Mouse (Mus musculus): ENCODE data around the gene Fhad1. TPM values are rescaled to one million over a fixed set of nuclear protein-coding genes. Genes with fewer than 3 reads are reported as not detected.

Gene Fhad1
- polyA plus RNA-seq, 1 experiment from 2014 or later = 4.9 TPM

DNA sequence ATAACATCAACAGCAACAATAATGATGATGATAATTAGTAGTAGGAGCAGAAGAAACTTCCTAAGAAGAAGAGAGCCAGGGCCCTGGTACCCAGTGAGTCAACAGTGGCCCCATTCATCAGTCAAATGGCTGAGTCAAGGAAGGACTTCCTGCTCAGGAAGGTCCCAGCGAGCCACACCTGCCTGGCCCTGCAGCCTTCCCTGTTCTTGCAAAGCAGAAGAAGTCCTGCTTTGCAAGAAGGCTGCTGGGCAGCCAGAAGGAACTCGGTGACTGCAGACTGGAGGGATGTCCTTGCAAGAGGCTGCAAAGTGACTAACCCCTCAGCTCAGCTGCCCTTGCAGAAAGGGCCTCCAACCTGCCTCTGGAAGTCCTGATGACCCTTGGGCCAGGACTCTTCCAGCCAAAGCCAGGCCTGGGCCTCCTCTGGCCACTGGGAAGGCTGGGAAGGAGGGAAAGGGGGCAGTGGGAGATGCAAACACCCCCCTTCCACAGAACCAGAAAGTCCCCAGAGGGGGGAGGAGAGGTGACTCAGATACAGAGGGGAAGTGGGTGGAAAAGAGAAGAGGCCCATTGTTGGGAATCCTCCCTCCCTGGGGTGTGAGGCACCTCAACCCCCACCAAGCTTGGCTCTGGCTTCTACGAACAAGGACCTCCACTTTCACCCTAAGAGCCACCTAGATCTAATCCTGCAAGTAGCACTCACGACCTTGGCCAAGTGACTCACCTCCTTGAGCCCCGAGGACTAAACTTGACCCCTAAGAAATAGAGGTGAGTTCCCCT, 145.3 kb downstream of the Fhad1 start:
- H3K4me1 ChIP-seq (replicated peaks; ENCODE audit: control insufficient read depth, insufficient read depth) = peaks cover 14% of the 10 kb centered on the region
- ATAC-seq (ENCODE audit: low FRiP score, low TSS enrichment) (peak; percentile 25; the same call in 1 of the 2 replicates), DNase-seq (ENCODE audit: low spot score) (peak; percentile 67)
- no peak overlapping the region for H3K4me3 ChIP-seq (ENCODE audit: low read depth, low read length)
- TF ChIP-seq EP300 (optimal IDR thresholded peaks at IDR 0.05) (no peak), CTCF (IDR thresholded peaks at IDR 0.05; ENCODE audit: low read depth) (no peak)
- 51% methylated on average over 5 of the region's 5 CpGs for WGBS
- H3K36me3 ChIP-seq (ENCODE audit: control insufficient read depth, insufficient read depth, low read length) = no peaks in the 10 kb centered on the region
- no peaks in the 10 kb centered on the region for H3K27me3 ChIP-seq (ENCODE audit: control insufficient read depth, insufficient read depth, low read length)
- H3K9me3 ChIP-seq (ENCODE audit: control insufficient read depth, low read length) = no peaks in the 10 kb centered on the region
- H3K9ac ChIP-seq (ENCODE audit: low read length) = peak overlapping the region; percentile 31; the same call in 1 of the 2 replicates
- H3K4me2 ChIP-seq (replicated peaks; ENCODE audit: low read depth) = no peak overlapping the region
- peak overlapping the region; percentile 74 for H3K27ac ChIP-seq (replicated peaks)

DNA sequence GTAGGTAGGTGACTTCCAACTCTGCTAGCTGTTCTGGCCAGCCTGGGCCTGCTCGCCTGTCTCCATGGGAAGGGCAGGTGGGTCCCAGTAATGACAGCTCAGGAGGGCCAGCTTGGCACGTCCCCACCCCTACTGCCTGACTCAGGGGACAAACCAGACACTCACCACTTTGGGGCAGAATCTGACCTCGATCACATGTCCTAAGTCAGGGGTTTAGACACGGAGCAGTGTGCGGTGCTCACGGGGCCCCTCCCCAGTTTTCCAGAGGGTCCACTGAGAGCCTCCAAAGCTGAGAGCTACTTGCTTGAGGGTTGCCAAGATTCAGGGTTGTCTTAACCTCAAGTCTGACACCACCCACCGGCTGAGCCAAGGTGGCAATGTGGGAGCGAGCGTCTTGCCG, 146.8 kb downstream of the Fhad1 start:
- Histone ChIP-seq H3K4me2 (replicated peaks; ENCODE audit: low read depth) (no peak overlapping the region), H3K27me3 (ENCODE audit: control insufficient read depth, insufficient read depth, low read length) (no peaks in the 10 kb centered on the region), H3K27ac (replicated peaks) (no peak overlapping the region), H3K36me3 (ENCODE audit: control insufficient read depth, insufficient read depth, low read length) (no peaks in the 10 kb centered on the region), H3K9me3 (ENCODE audit: control insufficient read depth, low read length) (no peaks in the 10 kb centered on the region), H3K4me3 (ENCODE audit: low read depth, low read length) (no peak overlapping the region), H3K4me1 (replicated peaks; ENCODE audit: control insufficient read depth, insufficient read depth) (peaks cover 14% of the 10 kb centered on the region), H3K9ac (ENCODE audit: low read length) (no peak overlapping the region; the same call in 1 of the 2 replicates)
- ATAC-seq (ENCODE audit: low FRiP score, low TSS enrichment) = no peak
- DNase-seq (ENCODE audit: low spot score) = no peak
- no peak for TF ChIP-seq CTCF (IDR thresholded peaks at IDR 0.05; ENCODE audit: low read depth)
- no peak for TF ChIP-seq EP300 (optimal IDR thresholded peaks at IDR 0.05)
- 77% methylated on average over 10 of the region's 10 CpGs for WGBS

DNA sequence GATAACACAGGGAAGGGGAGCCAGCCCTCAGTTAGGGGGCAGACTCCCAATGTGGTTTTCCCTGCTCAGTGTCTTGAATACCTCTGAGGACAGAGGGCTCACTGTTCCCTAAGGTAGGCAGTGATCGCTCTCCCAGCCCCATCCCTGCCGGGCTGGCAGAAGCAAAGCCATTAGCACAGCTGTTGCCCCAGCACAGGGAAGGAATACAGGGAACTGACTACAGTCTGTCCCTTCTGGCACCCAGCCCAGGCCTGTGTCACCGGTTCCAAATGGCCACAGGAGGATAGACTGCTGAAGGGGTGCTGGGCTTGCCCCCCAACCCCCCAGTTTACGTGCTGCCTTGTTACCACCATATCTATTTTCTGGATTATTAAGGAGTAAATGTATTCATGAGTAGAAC, 147.4 kb downstream of the Fhad1 start:
- peak; percentile 17; the same call in 1 of the 2 replicates for ATAC-seq (ENCODE audit: low FRiP score, low TSS enrichment)
- Histone ChIP-seq H3K4me2 (replicated peaks; ENCODE audit: low read depth) (no peak overlapping the region), H3K27me3 (ENCODE audit: control insufficient read depth, insufficient read depth, low read length) (no peaks in the 10 kb centered on the region), H3K27ac (replicated peaks) (no peak overlapping the region; the same call in 1 of the 2 replicates), H3K9ac (ENCODE audit: low read length) (no peak overlapping the region), H3K36me3 (ENCODE audit: control insufficient read depth, insufficient read depth, low read length) (no peaks in the 10 kb centered on the region), H3K4me1 (replicated peaks; ENCODE audit: control insufficient read depth, insufficient read depth) (peaks cover 14% of the 10 kb centered on the region), H3K4me3 (ENCODE audit: low read depth, low read length) (no peak overlapping the region), H3K9me3 (ENCODE audit: control insufficient read depth, low read length) (no peaks in the 10 kb centered on the region)
- DNase-seq (ENCODE audit: low spot score) = peak; percentile 74
- peak; percentile 2; the same call in 1 of the 2 replicates for TF ChIP-seq CTCF (IDR thresholded peaks at IDR 0.05; ENCODE audit: low read depth)
- no peak for TF ChIP-seq EP300 (optimal IDR thresholded peaks at IDR 0.05)
- WGBS = 28% methylated on average over 4 of the region's 4 CpGs

DNA sequence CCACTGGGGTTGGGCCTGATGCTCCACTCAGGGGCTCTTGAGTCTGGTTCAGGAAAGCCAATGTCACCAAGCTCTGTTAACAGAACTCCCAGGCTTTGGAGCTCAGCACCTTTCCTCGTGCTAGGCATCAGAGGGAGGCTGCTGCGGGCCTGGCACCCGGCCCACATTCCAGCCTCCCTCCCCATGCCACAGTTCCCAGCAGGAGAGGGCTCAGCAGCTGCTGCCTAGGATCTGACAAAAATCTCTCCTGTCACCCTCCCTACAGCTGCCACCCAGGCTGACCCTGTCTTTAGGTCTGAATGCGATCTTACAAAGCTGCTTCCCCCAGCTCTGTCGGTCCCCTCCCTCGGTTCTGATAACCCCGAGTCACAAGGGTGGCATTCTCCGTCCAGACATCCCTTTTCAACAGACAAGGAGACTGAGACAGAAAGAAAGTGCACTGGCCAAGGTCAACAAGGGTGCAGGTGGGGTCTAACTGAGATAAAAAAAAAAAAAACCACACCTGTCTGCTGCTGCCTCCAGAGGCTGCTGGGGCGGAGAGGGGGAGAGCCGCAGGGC, 147.9 kb downstream of the Fhad1 start:
- H3K9ac ChIP-seq (ENCODE audit: low read length) = no peak overlapping the region
- H3K9me3 ChIP-seq (ENCODE audit: control insufficient read depth, low read length) = no peaks in the 10 kb centered on the region
- H3K4me1 ChIP-seq (replicated peaks; ENCODE audit: control insufficient read depth, insufficient read depth) = peaks cover 14% of the 10 kb centered on the region
- ATAC-seq (ENCODE audit: low FRiP score, low TSS enrichment) (0 out of 2 replicates have a peak, but pooled peaks have one; percentile 8), DNase-seq (ENCODE audit: low spot score) (peak; percentile 70)
- no peaks in the 10 kb centered on the region for H3K36me3 ChIP-seq (ENCODE audit: control insufficient read depth, insufficient read depth, low read length)
- no peak overlapping the region for H3K4me3 ChIP-seq (ENCODE audit: low read depth, low read length)
- no peak overlapping the region; the same call in 1 of the 2 replicates for H3K27ac ChIP-seq (replicated peaks)
- no peak overlapping the region for H3K4me2 ChIP-seq (replicated peaks; ENCODE audit: low read depth)
- 30% methylated on average over 10 of the region's 10 CpGs for WGBS
- TF ChIP-seq EP300 (optimal IDR thresholded peaks at IDR 0.05) = no peak
- no peak for TF ChIP-seq CTCF (IDR thresholded peaks at IDR 0.05; ENCODE audit: low read depth)
- no peaks in the 10 kb centered on the region for H3K27me3 ChIP-seq (ENCODE audit: control insufficient read depth, insufficient read depth, low read length)

DNA sequence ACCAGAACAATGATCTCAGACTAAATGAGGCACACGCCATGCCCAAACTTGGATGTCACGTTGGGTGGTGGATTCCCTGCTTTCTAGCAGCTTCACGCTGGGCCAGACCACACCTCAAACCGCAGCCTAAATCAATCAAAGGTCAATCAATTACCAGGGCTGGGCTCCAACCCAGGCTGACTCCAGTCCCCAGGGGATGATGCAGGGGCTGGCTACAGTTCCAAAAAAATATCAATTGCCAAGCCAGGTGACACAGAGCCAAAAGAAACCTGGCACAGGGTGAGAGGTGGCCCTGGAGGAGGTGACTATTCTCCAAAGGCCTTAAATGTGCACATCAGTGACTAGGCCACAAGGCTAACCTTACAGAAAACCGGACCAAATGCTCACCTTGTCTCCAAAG, 149.3 kb downstream of the Fhad1 start:
- H3K4me2 ChIP-seq (replicated peaks; ENCODE audit: low read depth) = no peak overlapping the region
- no peak for TF ChIP-seq CTCF (IDR thresholded peaks at IDR 0.05; ENCODE audit: low read depth)
- no peak for TF ChIP-seq EP300 (optimal IDR thresholded peaks at IDR 0.05)
- DNase-seq (ENCODE audit: low spot score) = no peak
- H3K4me3 ChIP-seq (ENCODE audit: low read depth, low read length) = no peak overlapping the region
- H3K27ac ChIP-seq (replicated peaks) = no peak overlapping the region
- peaks cover 11% of the 10 kb centered on the region for H3K4me1 ChIP-seq (replicated peaks; ENCODE audit: control insufficient read depth, insufficient read depth)
- WGBS = 72% methylated on average over 5 of the region's 5 CpGs
- no peaks in the 10 kb centered on the region for H3K9me3 ChIP-seq (ENCODE audit: control insufficient read depth, low read length)
- no peak overlapping the region for H3K9ac ChIP-seq (ENCODE audit: low read length)
- no peaks in the 10 kb centered on the region for H3K36me3 ChIP-seq (ENCODE audit: control insufficient read depth, insufficient read depth, low read length)
- H3K27me3 ChIP-seq (ENCODE audit: control insufficient read depth, insufficient read depth, low read length) = no peaks in the 10 kb centered on the region
- ATAC-seq (ENCODE audit: low FRiP score, low TSS enrichment) = no peak

DNA sequence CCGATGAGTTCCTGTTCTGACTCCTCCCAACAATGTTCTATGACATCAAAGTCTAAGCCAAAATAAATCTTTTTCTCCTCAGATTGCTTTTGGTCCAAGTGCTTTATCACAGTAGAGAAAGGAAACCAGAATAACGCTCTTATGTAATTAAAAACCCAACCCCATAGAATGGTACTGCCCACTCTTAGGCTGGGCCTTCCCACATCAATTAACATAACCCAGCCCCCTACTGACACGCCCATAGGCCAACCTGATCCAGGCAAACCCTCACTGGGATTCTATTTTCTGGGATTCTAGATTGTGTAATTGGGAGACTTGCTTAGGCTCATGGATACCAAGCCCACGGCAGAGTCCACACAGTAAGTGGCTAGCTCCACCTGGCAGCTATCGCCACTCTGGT, 149.9 kb downstream of the Fhad1 start:
- DNase-seq (ENCODE audit: low spot score) (peak; percentile 50), ATAC-seq (ENCODE audit: low FRiP score, low TSS enrichment) (no peak)
- Histone ChIP-seq H3K4me3 (ENCODE audit: low read depth, low read length) (no peak overlapping the region), H3K27ac (replicated peaks) (no peak overlapping the region), H3K4me2 (replicated peaks; ENCODE audit: low read depth) (no peak overlapping the region), H3K27me3 (ENCODE audit: control insufficient read depth, insufficient read depth, low read length) (no peaks in the 10 kb centered on the region), H3K9ac (ENCODE audit: low read length) (no peak overlapping the region), H3K4me1 (replicated peaks; ENCODE audit: control insufficient read depth, insufficient read depth) (peaks cover 11% of the 10 kb centered on the region), H3K9me3 (ENCODE audit: control insufficient read depth, low read length) (no peaks in the 10 kb centered on the region), H3K36me3 (ENCODE audit: control insufficient read depth, insufficient read depth, low read length) (no peaks in the 10 kb centered on the region)
- TF ChIP-seq EP300 (optimal IDR thresholded peaks at IDR 0.05) (no peak), CTCF (IDR thresholded peaks at IDR 0.05; ENCODE audit: low read depth) (no peak)
- WGBS = 88% methylated on average over 5 of the region's 5 CpGs

Data from stomach, postnatal 0 days (tissue).